Mouse (Mus musculus): Measurements from ENCODE around the gene Fcmr.

The Fcmr gene

GRCm38 (mm10) chr1:130865541-130866221 lies at the start of gene Fcmr:
TSS of gene Fcmr (plus strand) at chr1:130865669.
- no peak for ATAC-seq (ENCODE audit: insufficient number of reproducible peaks, low FRiP score, low TSS enrichment)

GRCm38 (mm10) chr1:130819737-130820136 lies 45.7 kb upstream of the Fcmr start:
- no peak for ATAC-seq (ENCODE audit: insufficient number of reproducible peaks, low FRiP score, low TSS enrichment)

- no peak for ATAC-seq (ENCODE audit: insufficient number of reproducible peaks, low FRiP score, low TSS enrichment)
Observed at GRCm38 (mm10) chr1:130820316-130821148, 44.9 kb upstream of the Fcmr start.

GRCm38 (mm10) chr1:130821149-130821471 lies 44.4 kb upstream of the Fcmr start:
- no peak for ATAC-seq (ENCODE audit: insufficient number of reproducible peaks, low FRiP score, low TSS enrichment)

- no peak for ATAC-seq (ENCODE audit: insufficient number of reproducible peaks, low FRiP score, low TSS enrichment)
Observed at GRCm38 (mm10) chr1:130821911-130822625, 43.4 kb upstream of the Fcmr start.

GRCm38 (mm10) chr1:130826448-130826847 lies 39.0 kb upstream of the Fcmr start, which contains the start of gene Pigr:
TSS of gene Pigr (plus strand) at chr1:130826684.
- ATAC-seq (ENCODE audit: insufficient number of reproducible peaks, low FRiP score, low TSS enrichment) = no peak

GRCm38 (mm10) chr1:130828656-130829055 lies 36.8 kb upstream of the Fcmr start:
- ATAC-seq (ENCODE audit: insufficient number of reproducible peaks, low FRiP score, low TSS enrichment) = peak; percentile 50; the same call in 1 of the 2 replicates

GRCm38 (mm10) chr1:130829906-130830830 lies 35.3 kb upstream of the Fcmr start:
- ATAC-seq (ENCODE audit: insufficient number of reproducible peaks, low FRiP score, low TSS enrichment) = no peak

- ATAC-seq (ENCODE audit: insufficient number of reproducible peaks, low FRiP score, low TSS enrichment) = no peak
Observed at GRCm38 (mm10) chr1:130832230-130833149, 33.0 kb upstream of the Fcmr start.

- peak; percentile 55; the same call in 1 of the 2 replicates for ATAC-seq (ENCODE audit: insufficient number of reproducible peaks, low FRiP score, low TSS enrichment)
Observed at GRCm38 (mm10) chr1:130835161-130835936, 30.1 kb upstream of the Fcmr start.

GRCm38 (mm10) chr1:130838288-130838687 lies 27.2 kb upstream of the Fcmr start:
- no peak for ATAC-seq (ENCODE audit: insufficient number of reproducible peaks, low FRiP score, low TSS enrichment)

GRCm38 (mm10) chr1:130840599-130841379 lies 24.7 kb upstream of the Fcmr start:
- ATAC-seq (ENCODE audit: insufficient number of reproducible peaks, low FRiP score, low TSS enrichment) = no peak

- no peak for ATAC-seq (ENCODE audit: insufficient number of reproducible peaks, low FRiP score, low TSS enrichment)
Observed at GRCm38 (mm10) chr1:130841621-130842020, 23.8 kb upstream of the Fcmr start.

- no peak for ATAC-seq (ENCODE audit: insufficient number of reproducible peaks, low FRiP score, low TSS enrichment)
Observed at GRCm38 (mm10) chr1:130844516-130844915, 21.0 kb upstream of the Fcmr start.

- no peak for ATAC-seq (ENCODE audit: insufficient number of reproducible peaks, low FRiP score, low TSS enrichment)
Observed at GRCm38 (mm10) chr1:130849530-130850214, 15.8 kb upstream of the Fcmr start.

GRCm38 (mm10) chr1:130850405-130850804 lies 15.1 kb upstream of the Fcmr start:
- no peak for ATAC-seq (ENCODE audit: insufficient number of reproducible peaks, low FRiP score, low TSS enrichment)

- no peak for ATAC-seq (ENCODE audit: insufficient number of reproducible peaks, low FRiP score, low TSS enrichment)
Observed at GRCm38 (mm10) chr1:130854819-130855218, 10.7 kb upstream of the Fcmr start.

Measured in cerebellum, adult (tissue).